Mouse (Mus musculus): ENCODE results near the gene Ube4b. TPM values are rescaled to one million over a fixed set of nuclear protein-coding genes. Genes with fewer than 3 reads are reported as not detected.

Gene Ube4b
- polyA plus RNA-seq, 1 experiment from 2014 or later = 54.1 TPM

GRCm38 (mm10) chr4:149303502-149303901 lies 123.0 kb downstream of the Ube4b start:
- no peak for ATAC-seq
- Histone ChIP-seq H3K9me3 (replicated peaks; ENCODE audit: control insufficient read depth, low read length, poor library complexity, severe bottlenecking) (no peaks in the 10 kb centered on the region), H3K27ac (ENCODE audit: low read length) (no peak overlapping the region), H3K9ac (ENCODE audit: low read depth, low read length) (no peak overlapping the region), H3K4me3 (ENCODE audit: low read depth, low read length) (no peak overlapping the region), H3K4me2 (ENCODE audit: low read length) (peak overlapping the region; percentile 33; the same call in 1 of the 2 replicates), H3K27me3 (ENCODE audit: control insufficient read depth, insufficient read depth, low read depth, low read length) (no peaks in the 10 kb centered on the region), H3K36me3 (ENCODE audit: control insufficient read depth, insufficient read depth, low read length) (no peaks in the 10 kb centered on the region), H3K4me1 (ENCODE audit: control insufficient read depth, insufficient read depth, low read length) (peaks cover 48% of the 10 kb centered on the region)
- WGBS = 41% methylated on average over 5 of the region's 5 CpGs

GRCm38 (mm10) chr4:149302751-149303150 lies 123.8 kb downstream of the Ube4b start:
- Histone ChIP-seq H3K27ac (ENCODE audit: low read length) (no peak overlapping the region), H3K9ac (ENCODE audit: low read depth, low read length) (no peak overlapping the region), H3K4me3 (ENCODE audit: low read depth, low read length) (no peak overlapping the region), H3K27me3 (ENCODE audit: control insufficient read depth, insufficient read depth, low read depth, low read length) (no peaks in the 10 kb centered on the region), H3K4me1 (ENCODE audit: control insufficient read depth, insufficient read depth, low read length) (peaks cover 50% of the 10 kb centered on the region), H3K4me2 (ENCODE audit: low read length) (peak overlapping the region; percentile 33; the same call in 1 of the 2 replicates), H3K9me3 (replicated peaks; ENCODE audit: control insufficient read depth, low read length, poor library complexity, severe bottlenecking) (no peaks in the 10 kb centered on the region), H3K36me3 (ENCODE audit: control insufficient read depth, insufficient read depth, low read length) (no peaks in the 10 kb centered on the region)
- 68% methylated on average over 5 of the region's 5 CpGs for WGBS
- no peak for ATAC-seq

GRCm38 (mm10) chr4:149302136-149302535 lies 124.4 kb downstream of the Ube4b start:
- Histone ChIP-seq H3K27me3 (ENCODE audit: control insufficient read depth, insufficient read depth, low read depth, low read length) (no peaks in the 10 kb centered on the region), H3K4me3 (ENCODE audit: low read depth, low read length) (no peak overlapping the region), H3K9ac (ENCODE audit: low read depth, low read length) (no peak overlapping the region), H3K4me1 (ENCODE audit: control insufficient read depth, insufficient read depth, low read length) (peaks cover 52% of the 10 kb centered on the region), H3K4me2 (ENCODE audit: low read length) (no peak overlapping the region), H3K9me3 (replicated peaks; ENCODE audit: control insufficient read depth, low read length, poor library complexity, severe bottlenecking) (no peaks in the 10 kb centered on the region), H3K27ac (ENCODE audit: low read length) (no peak overlapping the region), H3K36me3 (ENCODE audit: control insufficient read depth, insufficient read depth, low read length) (no peaks in the 10 kb centered on the region)
- WGBS = 33% methylated on average over 3 of the region's 3 CpGs
- ATAC-seq = no peak

GRCm38 (mm10) chr4:149296501-149296900 lies 130.0 kb downstream of the Ube4b start:
- no peaks in the 10 kb centered on the region for H3K9me3 ChIP-seq (replicated peaks; ENCODE audit: control insufficient read depth, low read length, poor library complexity, severe bottlenecking)
- no peak for ATAC-seq
- no peak overlapping the region for H3K27ac ChIP-seq (ENCODE audit: low read length)
- H3K4me2 ChIP-seq (ENCODE audit: low read length) = no peak overlapping the region
- no peak overlapping the region for H3K9ac ChIP-seq (ENCODE audit: low read depth, low read length)
- H3K4me1 ChIP-seq (ENCODE audit: control insufficient read depth, insufficient read depth, low read length) = peaks cover 24% of the 10 kb centered on the region
- 91% methylated on average over 2 of the region's 2 CpGs for WGBS
- H3K27me3 ChIP-seq (ENCODE audit: control insufficient read depth, insufficient read depth, low read depth, low read length) = no peaks in the 10 kb centered on the region
- no peak overlapping the region for H3K4me3 ChIP-seq (ENCODE audit: low read depth, low read length)
- H3K36me3 ChIP-seq (ENCODE audit: control insufficient read depth, insufficient read depth, low read length) = no peaks in the 10 kb centered on the region

GRCm38 (mm10) chr4:149292984-149293383 lies 133.6 kb downstream of the Ube4b start:
- Histone ChIP-seq H3K36me3 (ENCODE audit: control insufficient read depth, insufficient read depth, low read length) (peaks cover 13% of the 10 kb centered on the region; the same call in 1 of the 2 replicates), H3K9me3 (replicated peaks; ENCODE audit: control insufficient read depth, low read length, poor library complexity, severe bottlenecking) (no peaks in the 10 kb centered on the region), H3K4me2 (ENCODE audit: low read length) (no peak overlapping the region), H3K4me1 (ENCODE audit: control insufficient read depth, insufficient read depth, low read length) (peaks cover 14% of the 10 kb centered on the region), H3K27ac (ENCODE audit: low read length) (no peak overlapping the region), H3K9ac (ENCODE audit: low read depth, low read length) (no peak overlapping the region), H3K27me3 (ENCODE audit: control insufficient read depth, insufficient read depth, low read depth, low read length) (no peaks in the 10 kb centered on the region), H3K4me3 (ENCODE audit: low read depth, low read length) (no peak overlapping the region)
- ATAC-seq = no peak
- WGBS = 83% methylated on average over 5 of the region's 5 CpGs

GRCm38 (mm10) chr4:149291061-149291460 lies 135.5 kb downstream of the Ube4b start:
- Histone ChIP-seq H3K27ac (ENCODE audit: low read length) (no peak overlapping the region), H3K4me1 (ENCODE audit: control insufficient read depth, insufficient read depth, low read length) (peaks cover 15% of the 10 kb centered on the region), H3K4me2 (ENCODE audit: low read length) (no peak overlapping the region), H3K9me3 (replicated peaks; ENCODE audit: control insufficient read depth, low read length, poor library complexity, severe bottlenecking) (no peaks in the 10 kb centered on the region), H3K36me3 (ENCODE audit: control insufficient read depth, insufficient read depth, low read length) (peaks cover 13% of the 10 kb centered on the region; the same call in 1 of the 2 replicates), H3K27me3 (ENCODE audit: control insufficient read depth, insufficient read depth, low read depth, low read length) (no peaks in the 10 kb centered on the region), H3K4me3 (ENCODE audit: low read depth, low read length) (no peak overlapping the region), H3K9ac (ENCODE audit: low read depth, low read length) (no peak overlapping the region)
- WGBS = 76% methylated on average over 9 of the region's 9 CpGs
- no peak for ATAC-seq

- peaks cover 12% of the 10 kb centered on the region for H3K4me1 ChIP-seq (ENCODE audit: control insufficient read depth, insufficient read depth, low read length)
- no peak overlapping the region for H3K27ac ChIP-seq (ENCODE audit: low read length)
- ATAC-seq = no peak
- H3K4me3 ChIP-seq (ENCODE audit: low read depth, low read length) = no peak overlapping the region
- H3K9me3 ChIP-seq (replicated peaks; ENCODE audit: control insufficient read depth, low read length, poor library complexity, severe bottlenecking) = no peaks in the 10 kb centered on the region
- H3K27me3 ChIP-seq (ENCODE audit: control insufficient read depth, insufficient read depth, low read depth, low read length) = no peaks in the 10 kb centered on the region
- 83% methylated on average over 7 of the region's 7 CpGs for WGBS
- no peak overlapping the region for H3K9ac ChIP-seq (ENCODE audit: low read depth, low read length)
- H3K4me2 ChIP-seq (ENCODE audit: low read length) = no peak overlapping the region
- H3K36me3 ChIP-seq (ENCODE audit: control insufficient read depth, insufficient read depth, low read length) = peaks cover 13% of the 10 kb centered on the region; the same call in 1 of the 2 replicates
Measured at GRCm38 (mm10) chr4:149290157-149290750, 136.3 kb downstream of the Ube4b start.

GRCm38 (mm10) chr4:149286287-149287137 lies 140.0 kb downstream of the Ube4b start:
- Histone ChIP-seq H3K36me3 (ENCODE audit: control insufficient read depth, insufficient read depth, low read length) (peaks cover 13% of the 10 kb centered on the region; the same call in 1 of the 2 replicates), H3K27me3 (ENCODE audit: control insufficient read depth, insufficient read depth, low read depth, low read length) (no peaks in the 10 kb centered on the region), H3K9ac (ENCODE audit: low read depth, low read length) (no peak overlapping the region), H3K4me2 (ENCODE audit: low read length) (no peak overlapping the region), H3K4me3 (ENCODE audit: low read depth, low read length) (no peak overlapping the region), H3K9me3 (replicated peaks; ENCODE audit: control insufficient read depth, low read length, poor library complexity, severe bottlenecking) (no peaks in the 10 kb centered on the region), H3K27ac (ENCODE audit: low read length) (no peak overlapping the region), H3K4me1 (ENCODE audit: control insufficient read depth, insufficient read depth, low read length) (peaks cover 17% of the 10 kb centered on the region)
- 74% methylated on average over 8 of the region's 8 CpGs for WGBS
- no peak for ATAC-seq

GRCm38 (mm10) chr4:149285691-149286090 lies 140.9 kb downstream of the Ube4b start:
- 90% methylated on average over 1 of the region's 1 CpGs for WGBS
- peaks cover 17% of the 10 kb centered on the region for H3K4me1 ChIP-seq (ENCODE audit: control insufficient read depth, insufficient read depth, low read length)
- no peaks in the 10 kb centered on the region for H3K9me3 ChIP-seq (replicated peaks; ENCODE audit: control insufficient read depth, low read length, poor library complexity, severe bottlenecking)
- no peak overlapping the region for H3K27ac ChIP-seq (ENCODE audit: low read length)
- H3K9ac ChIP-seq (ENCODE audit: low read depth, low read length) = no peak overlapping the region
- no peak for ATAC-seq
- H3K27me3 ChIP-seq (ENCODE audit: control insufficient read depth, insufficient read depth, low read depth, low read length) = no peaks in the 10 kb centered on the region
- no peak overlapping the region for H3K4me3 ChIP-seq (ENCODE audit: low read depth, low read length)
- H3K4me2 ChIP-seq (ENCODE audit: low read length) = no peak overlapping the region
- H3K36me3 ChIP-seq (ENCODE audit: control insufficient read depth, insufficient read depth, low read length) = peaks cover 7% of the 10 kb centered on the region; the same call in 1 of the 2 replicates
